Mouse (Mus musculus) stomach, embryonic 14.5 days (tissue): ENCODE results near the gene Nlgn2. TPM values are rescaled to one million over a fixed set of nuclear protein-coding genes. Genes with fewer than 3 reads are reported as not detected.

Experiments used
- ATAC-seq: fragments of 200-750 bp; cut with Nextera tagmentation; 2 replicates; pipeline ENCODE4 v1.8.0; 2017; ENCODE audit warnings: low read depth, moderate TSS enrichment; ENCODE audit not compliant: insufficient number of reproducible peaks, insufficient read depth, low FRiP score
- H3K27ac ChIP-seq: fragments of 300-500 bp; sonication (generic); 2 replicates; pipeline ENCODE4 v1.5.1; 2014; ENCODE audit warnings: mild to moderate bottlenecking, low read length, moderate library complexity, mixed read lengths
- H3K27me3 ChIP-seq: fragments of 300-500 bp; sonication (generic); 2 replicates; pipeline ENCODE4 v1.6.1; 2014; ENCODE audit warnings: low read length, control low read depth, mixed read lengths; ENCODE audit not compliant: control insufficient read depth, insufficient read depth
- H3K36me3 ChIP-seq: fragments of 300-500 bp; sonication (generic); 2 replicates; pipeline ENCODE4 v1.6.1; 2014; ENCODE audit warnings: mild to moderate bottlenecking, control low read depth, low read length, moderate library complexity, mixed read lengths; ENCODE audit not compliant: control insufficient read depth, insufficient read depth
- H3K4me1 ChIP-seq: fragments of 300-500 bp; sonication (generic); 2 replicates; pipeline ENCODE4 v1.6.1; 2014; ENCODE audit warnings: low read length, control low read depth, mixed read lengths; ENCODE audit not compliant: control insufficient read depth, insufficient read depth
- H3K4me2 ChIP-seq: fragments of 300-500 bp; sonication (generic); replicated peaks from 2 replicates; pipeline ENCODE4 v1.6.1; 2014; ENCODE audit warnings: low read depth, low read length, control low read depth
- H3K4me3 ChIP-seq: fragments of 300-500 bp; sonication (generic); 2 replicates; pipeline ENCODE4 v1.5.1; 2014; ENCODE audit warnings: low read depth, low read length, control low read depth
- H3K9ac ChIP-seq: fragments of 300-500 bp; sonication (generic); replicated peaks from 2 replicates; pipeline ENCODE4 v1.6.1; 2014; ENCODE audit warnings: low read depth, mild to moderate bottlenecking, control low read depth, low read length, moderate library complexity, mixed read lengths
- H3K9me3 ChIP-seq: fragments of 300-500 bp; sonication (generic); 2 replicates; pipeline ENCODE4 v1.6.1; 2016; ENCODE audit warnings: low read depth, low read length, control low read depth; ENCODE audit not compliant: control insufficient read depth
- WGBS: fragments of 180-500 bp; shearing (Covaris S2); extraction: QIAGEN DNeasy Blood & Tissue Kit; methylation state at CpG from one replicate; pipeline ENCODE4 v1.1.7; 2014; 5-methylcytosine and 5-hydroxymethylcytosine counted together
- microRNA-seq: library from miRNA; unstranded; fragments of <30 nt; microRNA quantifications from one replicate; pipeline ENCODE4, GENCODE M21; 2016
- polyA plus RNA-seq: library from polyadenylated mRNA; unstranded; fragments of >200 nt; fragmentation: Nextera tagmentation; extraction: Ambion mirVana; gene quantifications from 2 replicates; pipeline ENCODE4 v1.2.1, GENCODE M21; 2014

Nlgn2 gene
- polyA plus RNA-seq, 1 experiment from 2014 or later, result 11.9 TPM

GRCm38 (mm10) chr11:69774961-69775360 lies 62.6 kb downstream of the Nlgn2 start:
- 66% methylated on average over 5 of the region's 5 CpGs for WGBS
- no peak overlapping the region for H3K27ac ChIP-seq
- no peaks in the 10 kb centered on the region for H3K27me3 ChIP-seq
- no peaks in the 10 kb centered on the region for H3K4me1 ChIP-seq
- H3K36me3 ChIP-seq, result peaks cover 6% of the 10 kb centered on the region; the same call in 1 of the 2 replicates
- no peak overlapping the region for H3K9ac ChIP-seq
- H3K4me3 ChIP-seq, result no peak overlapping the region
- H3K4me2 ChIP-seq, result no peak overlapping the region
- H3K9me3 ChIP-seq, result no peaks in the 10 kb centered on the region
- no peak for ATAC-seq

Small RNA genes within 50 kb of the gene (microRNA-seq; reads per million reads assigned to microRNA genes)
- gene Mir6924, result not detected

Other genes with a start within 250 kb of the Nlgn2 start
- gene Atp1b2, start 231.8 kb downstream of the Nlgn2 start, polyA plus RNA-seq, result 8.8 and 10.0 TPM in 2 replicates
- gene Shbg, start 219.9 kb downstream of the Nlgn2 start, polyA plus RNA-seq, result not detected in 2 replicates
- gene Sat2, start 215.8 kb downstream of the Nlgn2 start, polyA plus RNA-seq, result 17.5 and 18.7 TPM in 2 replicates
- gene Fxr2, start 204.8 kb downstream of the Nlgn2 start, polyA plus RNA-seq, result 20.9 and 26.0 TPM in 2 replicates
- 4.1 and 4.7 TPM in 2 replicates for gene Sox15, start 182.5 kb downstream of the Nlgn2 start, polyA plus RNA-seq
- 49.9 and 50.2 TPM in 2 replicates for gene Mpdu1, start 175.1 kb downstream of the Nlgn2 start, polyA plus RNA-seq
- 12.5 and 16.4 TPM in 2 replicates for gene Cd68, start 171.6 kb downstream of the Nlgn2 start, polyA plus RNA-seq
- gene Eif4a1, start 165.4 kb downstream of the Nlgn2 start, polyA plus RNA-seq, result 654 and 666 TPM in 2 replicates
- 88.1 and 102 TPM in 2 replicates for gene Senp3, start 155.7 kb downstream of the Nlgn2 start, polyA plus RNA-seq
- gene Tnfsf13, start 152.0 kb downstream of the Nlgn2 start, polyA plus RNA-seq, result 0.67 TPM in 1 of 2 replicates, not detected in the other
- 9.9 and 11.7 TPM in 2 replicates for gene Tnfsf12, start 141.9 kb downstream of the Nlgn2 start, polyA plus RNA-seq
- gene Tnfsfm13, start 141.7 kb downstream of the Nlgn2 start, polyA plus RNA-seq, result 5.5 TPM in 2 replicates
- gene Polr2a, start 79.1 kb downstream of the Nlgn2 start, polyA plus RNA-seq, result 39.3 and 43.6 TPM in 2 replicates
- gene Slc35g3, start 75.8 kb downstream of the Nlgn2 start, polyA plus RNA-seq, result not detected in 2 replicates
- gene Zbtb4, start 71.9 kb downstream of the Nlgn2 start, polyA plus RNA-seq, result 3.9 and 4.0 TPM in 2 replicates
- 6.7 and 7.5 TPM in 2 replicates for gene Chrnb1, start 41.8 kb downstream of the Nlgn2 start, polyA plus RNA-seq
- gene Fgf11, start 35.9 kb downstream of the Nlgn2 start, polyA plus RNA-seq, result 2.1 and 3.6 TPM in 2 replicates
- 12.2 and 15.0 TPM in 2 replicates for gene Tmem102, start 32.2 kb downstream of the Nlgn2 start, polyA plus RNA-seq
- not detected in 2 replicates for gene Gm39566, start 22.5 kb downstream of the Nlgn2 start, polyA plus RNA-seq
- not detected in 2 replicates for gene Spem2, start 19.3 kb downstream of the Nlgn2 start, polyA plus RNA-seq
- gene Spem1, start 15.6 kb downstream of the Nlgn2 start, polyA plus RNA-seq, result 0.41 TPM in 1 of 2 replicates, not detected in the other
- 433 and 495 TPM in 2 replicates for gene Tmem256, start 730 bp upstream of the Nlgn2 start, polyA plus RNA-seq
- 102 and 110 TPM in 2 replicates for gene Plscr3, start 8.6 kb upstream of the Nlgn2 start, polyA plus RNA-seq
- gene Tnk1, start 20.9 kb upstream of the Nlgn2 start, polyA plus RNA-seq, result 11.1 TPM in 2 replicates
- not detected in 2 replicates for gene Tmem95, start 40.2 kb upstream of the Nlgn2 start, polyA plus RNA-seq
- gene Kctd11, start 43.6 kb upstream of the Nlgn2 start, polyA plus RNA-seq, result 5.0 and 5.3 TPM in 2 replicates
- 3.5 and 4.0 TPM in 2 replicates for gene Acap1, start 57.8 kb upstream of the Nlgn2 start, polyA plus RNA-seq
- 8.5 and 10.4 TPM in 2 replicates for gene 2810408A11Rik, start 63.2 kb upstream of the Nlgn2 start, polyA plus RNA-seq
- gene Neurl4, start 63.3 kb upstream of the Nlgn2 start, polyA plus RNA-seq, result 12.6 and 12.7 TPM in 2 replicates
- gene Gps2, start 76.1 kb upstream of the Nlgn2 start, polyA plus RNA-seq, result 71.3 and 80.0 TPM in 2 replicates
- 1,510 and 1,553 TPM in 2 replicates for gene Eif5a, start 84.2 kb upstream of the Nlgn2 start, polyA plus RNA-seq
- gene Ybx2, start 98.0 kb upstream of the Nlgn2 start, polyA plus RNA-seq, result 6.6 and 8.9 TPM in 2 replicates
- gene Slc2a4, start 110.4 kb upstream of the Nlgn2 start, polyA plus RNA-seq, result 31.3 and 31.5 TPM in 2 replicates
- gene Cldn7, start 127.0 kb upstream of the Nlgn2 start, polyA plus RNA-seq, result 196 and 205 TPM in 2 replicates
- gene Ctdnep1, start 143.4 kb upstream of the Nlgn2 start, polyA plus RNA-seq, result 27.2 and 29.5 TPM in 2 replicates
- gene Elp5, start 144.7 kb upstream of the Nlgn2 start, polyA plus RNA-seq, result 104 and 111 TPM in 2 replicates
- gene Gabarap, start 153.4 kb upstream of the Nlgn2 start, polyA plus RNA-seq, result 496 and 523 TPM in 2 replicates
- gene Phf23, start 158.0 kb upstream of the Nlgn2 start, polyA plus RNA-seq, result 40.2 and 47.9 TPM in 2 replicates
- gene Dvl2, start 162.8 kb upstream of the Nlgn2 start, polyA plus RNA-seq, result 29.0 and 29.9 TPM in 2 replicates
- 61.3 and 62.7 TPM in 2 replicates for gene Acadvl, start 177.6 kb upstream of the Nlgn2 start, polyA plus RNA-seq
- 12.4 and 13.8 TPM in 2 replicates for gene Dlg4, start 179.2 kb upstream of the Nlgn2 start, polyA plus RNA-seq
- not detected in 2 replicates for gene Asgr1, start 216.3 kb upstream of the Nlgn2 start, polyA plus RNA-seq